Mouse (Mus musculus) MEL (cell line): ENCODE results near the gene Coro1b.

ENCODE experiments used
- CHD1 ChIP-seq: IDR thresholded peaks from 2 replicates; pipeline ENCODE4 v1.6.1; 2012; ENCODE audit warnings: low read depth, mild to moderate bottlenecking, inconsistent platforms, low read length, improper control_type of control experiment
- CHD2 ChIP-seq: IDR thresholded peaks from 2 replicates; pipeline ENCODE4 v1.6.1; 2011; ENCODE audit warnings: low read length, improper control_type of control experiment
- CTCF ChIP-seq, 3 experiments: IDR thresholded peaks in 2 of 3; conservative IDR thresholded peaks in 1 of 3; 2 replicates each; pipeline ENCODE4 v1.5.1; 2011 to 2012; ENCODE audit warnings: low read length in 3 of 3, low read depth in 2 of 3, mild to moderate bottlenecking in 2 of 3, improper control_type of control experiment in 1 of 3, inconsistent platforms in 1 of 3, mixed read lengths in 1 of 3, moderate library complexity in 1 of 3; ENCODE audit not compliant: control insufficient read depth in 1 of 3, insufficient read depth in 1 of 3, poor library complexity in 1 of 3, severe bottlenecking in 1 of 3
- E2F4 ChIP-seq: IDR thresholded peaks from 2 replicates; pipeline ENCODE4 v1.6.1; 2011; ENCODE audit warnings: low read depth, low read length, improper control_type of control experiment, borderline replicate concordance
- ELF1 ChIP-seq: IDR thresholded peaks from 2 replicates; pipeline ENCODE4 v1.6.1; 2014; ENCODE audit warnings: low read depth, mild to moderate bottlenecking, inconsistent platforms, low read length, improper control_type of control experiment, moderate library complexity
- EP300 ChIP-seq, 2 experiments: IDR thresholded peaks; 2 replicates each; pipeline ENCODE4 v1.6.1; 2011; ENCODE audit warnings: improper control_type of control experiment in 2 of 2, low read length in 2 of 2, low read depth in 1 of 2, mild to moderate bottlenecking in 1 of 2
- HCFC1 ChIP-seq: IDR thresholded peaks from 2 replicates; pipeline ENCODE4 v1.6.1; 2012; ENCODE audit warnings: low read depth, mild to moderate bottlenecking, inconsistent platforms, low read length, improper control_type of control experiment, moderate library complexity
- MEF2A ChIP-seq: IDR thresholded peaks from 2 replicates; pipeline ENCODE4 v1.6.1; 2014; ENCODE audit warnings: low read depth, mild to moderate bottlenecking, inconsistent platforms, low read length, improper control_type of control experiment; ENCODE audit not compliant: poor library complexity, insufficient replicate concordance, severe bottlenecking; ENCODE audit errors: extremely low read depth
- POLR2A ChIP-seq, 2 experiments: IDR thresholded peaks; 2 replicates each; pipeline ENCODE4 v1.6.1; 2011 to 2012; ENCODE audit warnings: low read length in 2 of 2, mild to moderate bottlenecking in 2 of 2, control low read depth in 1 of 2, improper control_type of control experiment in 1 of 2, low read depth in 1 of 2, moderate library complexity in 1 of 2; ENCODE audit not compliant: control insufficient read depth in 1 of 2, insufficient read depth in 1 of 2, poor library complexity in 1 of 2
- POLR2AphosphoS5 ChIP-seq: IDR thresholded peaks from 2 replicates; pipeline ENCODE4 v1.6.1; 2012; ENCODE audit warnings: low read depth, borderline replicate concordance, mild to moderate bottlenecking, inconsistent platforms, low read length, moderate library complexity, mixed read lengths
- SIN3A ChIP-seq: IDR thresholded peaks from 2 replicates; pipeline ENCODE4 v1.6.1; 2012; ENCODE audit warnings: low read length, improper control_type of control experiment, inconsistent platforms
- TBP ChIP-seq: IDR thresholded peaks from 2 replicates; pipeline ENCODE4 v1.8.0; 2011; ENCODE audit warnings: low read depth, low read length, improper control_type of control experiment
- USF1 ChIP-seq: IDR thresholded peaks from 2 replicates; pipeline ENCODE4 v1.6.1; 2014; ENCODE audit warnings: low read depth, mild to moderate bottlenecking, inconsistent platforms, low read length, improper control_type of control experiment, moderate library complexity
- ZC3H11A ChIP-seq: IDR thresholded peaks from 2 replicates; pipeline ENCODE4 v1.6.1; 2012; ENCODE audit warnings: low read depth, mild to moderate bottlenecking, inconsistent platforms, low read length, improper control_type of control experiment

DNA sequence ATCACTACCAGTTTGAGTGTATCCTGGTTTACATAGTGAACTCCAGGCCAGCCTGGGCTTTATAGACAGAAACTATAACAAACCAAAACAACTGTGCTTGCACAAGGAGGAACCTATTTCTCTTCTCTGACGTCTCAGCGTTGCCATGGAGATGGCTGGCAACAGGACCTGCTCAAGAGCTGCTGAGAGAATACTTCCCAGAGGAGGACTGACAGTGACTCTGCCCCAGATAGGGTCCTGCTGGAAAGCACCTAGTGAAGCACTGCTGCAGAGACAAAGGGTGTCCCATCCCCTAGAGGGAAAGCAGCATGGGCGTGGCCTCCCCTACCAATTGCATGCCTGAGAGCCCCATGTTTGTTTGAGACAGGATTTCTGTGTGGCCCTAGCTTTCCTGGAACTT is 33.5 kb downstream of the Coro1b start:
- no peak for TF ChIP-seq HCFC1
- no peak for TF ChIP-seq CTCF (IDR thresholded peaks at IDR 0.05 in 2 of 3, conservative IDR thresholded peaks at IDR 0.05 in 1 of 3; ENCODE audit: control insufficient read depth in 1 of 3, insufficient read depth in 1 of 3, low read depth in 2 of 3, low read length in 3 of 3, poor library complexity in 1 of 3, severe bottlenecking in 1 of 3)
- TF ChIP-seq CHD2: no peak
- TF ChIP-seq MEF2A: no peak
- TF ChIP-seq EP300 (IDR thresholded peaks at IDR 0.05; ENCODE audit: low read depth in 1 of 2, low read length in 2 of 2): no peak
- no peak for TF ChIP-seq CHD1
- no peak for TF ChIP-seq USF1
- no peak for TF ChIP-seq ZC3H11A
- TF ChIP-seq TBP: no peak
- TF ChIP-seq POLR2A (IDR thresholded peaks at IDR 0.05; ENCODE audit: control insufficient read depth in 1 of 2, insufficient read depth in 1 of 2, low read depth in 1 of 2, low read length in 2 of 2, poor library complexity in 1 of 2): no peak
- TF ChIP-seq SIN3A: peak; percentile 13; the same call in 1 of the 2 replicates
- no peak for TF ChIP-seq E2F4
- TF ChIP-seq ELF1: no peak
- TF ChIP-seq POLR2AphosphoS5: no peak
